Mouse (Mus musculus) gastrocnemius, postnatal 25 days (tissue): ENCODE measurements around the gene Lrp10. TPM values are rescaled to one million over a fixed set of nuclear protein-coding genes. Genes with fewer than 3 reads are reported as not detected.
A peak's percentile ranks its signal among the peaks of the same experiment; 100 is the strongest.

Source experiments
- DNase-seq: peaks from one replicate; pipeline ENCODE4 v3.0.0; 2022
- total RNA-seq, 2 experiments: library from RNA; stranded (reverse); gene quantifications; 1 replicate in 1 of 2; 2 replicates in 1 of 2; pipeline ENCODE4 v1.2.3; 2021

Lrp10 gene
- total RNA-seq, 2 experiments from 2014 or later = 26.8 to 38.9 TPM

DNA sequence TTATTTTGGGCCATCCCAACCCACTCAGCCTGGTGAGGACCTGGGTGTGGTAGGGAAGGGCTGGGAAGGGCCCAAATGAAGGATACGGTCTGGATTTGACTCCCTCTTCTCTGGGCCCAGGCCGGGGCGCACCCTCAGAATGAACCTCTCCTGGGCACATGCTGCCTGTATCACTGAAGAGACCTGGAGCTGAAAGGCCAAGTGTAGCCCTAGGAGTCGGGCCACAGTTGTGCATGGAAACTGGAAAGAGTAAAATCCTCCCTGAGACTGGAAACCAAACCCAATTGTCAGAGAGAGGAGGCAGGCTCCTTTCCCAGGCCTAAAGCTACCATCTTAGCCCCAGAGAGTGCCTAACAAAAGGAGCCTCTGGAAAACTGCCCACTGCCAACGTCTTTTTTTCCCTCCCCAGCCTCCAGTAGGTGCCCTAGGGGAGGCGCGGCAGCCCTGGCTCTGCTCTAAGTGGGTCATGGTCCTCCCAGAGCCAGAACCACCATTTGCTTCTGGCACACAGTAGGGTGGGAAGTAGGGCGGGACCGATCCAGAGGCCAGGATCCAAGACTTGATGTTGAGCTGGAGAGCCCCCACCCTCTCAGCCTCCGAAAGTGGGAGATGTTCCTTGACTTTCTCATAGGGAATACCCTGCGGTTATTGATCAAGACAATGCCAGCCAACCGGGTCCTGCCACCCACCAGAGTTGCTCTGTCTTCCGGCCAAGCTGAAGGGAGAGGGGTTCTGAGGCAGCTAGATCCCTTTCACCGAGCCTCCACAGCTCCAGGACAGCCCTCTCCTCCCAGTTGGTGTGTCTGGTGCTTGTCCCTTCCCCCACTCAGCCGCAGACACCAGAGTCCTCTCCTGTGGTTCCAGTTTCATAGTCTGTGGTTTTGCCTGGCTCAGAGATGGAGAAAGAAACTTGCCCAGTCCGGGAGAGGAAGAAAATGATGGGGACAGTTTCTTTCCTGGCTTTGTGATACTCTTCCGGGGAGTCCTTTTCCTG, 30.8 kb upstream of the Lrp10 start:
- DNase-seq = no peak

GRCm38 (mm10) chr14:54433941-54434531, 29.9 kb upstream of the Lrp10 start:
- DNase-seq = no peak

DNA sequence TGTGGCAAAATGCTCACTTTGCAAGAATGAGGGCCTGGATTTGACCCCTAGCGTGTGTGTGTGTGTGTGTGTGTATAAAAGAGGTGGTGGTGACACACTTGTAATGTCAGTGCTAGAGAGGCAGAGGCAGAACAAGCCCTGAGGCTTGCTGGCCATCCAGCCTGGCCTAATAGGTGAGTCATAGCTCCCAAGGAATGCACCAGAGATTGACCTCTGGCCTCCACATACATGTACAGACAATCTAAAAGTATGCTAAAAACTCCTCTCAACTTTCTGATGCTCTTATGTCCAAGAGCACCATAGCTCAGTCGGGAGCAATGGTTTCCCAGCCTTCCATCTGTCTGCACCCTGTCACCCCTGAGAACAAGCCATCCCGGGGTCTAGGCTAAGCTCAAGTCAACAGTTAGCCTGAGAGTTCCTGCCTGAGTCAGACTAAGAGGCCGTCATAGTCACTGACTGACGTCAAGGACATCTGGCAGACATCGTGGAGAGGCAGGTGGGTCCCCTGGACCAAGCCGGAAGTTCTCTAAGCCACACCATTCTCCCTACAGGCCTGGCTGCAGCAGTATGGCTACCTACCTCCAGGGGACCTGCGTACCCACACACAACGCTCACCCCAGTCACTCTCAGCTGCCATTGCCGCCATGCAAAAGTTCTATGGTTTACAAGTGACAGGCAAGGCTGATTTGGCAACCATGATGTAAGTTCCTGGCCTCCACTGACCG, 28.6 kb upstream of the Lrp10 start:
- DNase-seq = no peak

DNA sequence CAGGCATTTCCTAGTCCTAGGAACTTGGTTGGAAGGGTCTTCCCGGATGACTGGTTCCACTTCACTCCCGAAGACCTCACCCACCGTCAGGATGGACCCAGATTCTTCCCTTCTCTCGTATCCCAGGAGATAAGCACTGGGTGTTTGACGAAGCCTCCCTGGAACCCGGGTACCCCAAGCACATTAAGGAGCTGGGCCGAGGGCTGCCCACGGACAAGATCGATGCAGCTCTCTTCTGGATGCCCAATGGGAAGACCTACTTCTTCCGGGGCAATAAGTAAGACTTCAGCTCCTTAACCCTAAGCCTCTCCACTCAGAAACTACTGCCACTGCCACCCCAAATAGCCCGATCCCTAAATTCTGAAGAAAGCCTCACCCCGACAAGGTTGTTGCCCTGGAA, 24.8 kb upstream of the Lrp10 start:
- DNase-seq = no peak

GRCm38 (mm10) chr14:54439610-54440009, 24.3 kb upstream of the Lrp10 start:
- DNase-seq = no peak

DNA sequence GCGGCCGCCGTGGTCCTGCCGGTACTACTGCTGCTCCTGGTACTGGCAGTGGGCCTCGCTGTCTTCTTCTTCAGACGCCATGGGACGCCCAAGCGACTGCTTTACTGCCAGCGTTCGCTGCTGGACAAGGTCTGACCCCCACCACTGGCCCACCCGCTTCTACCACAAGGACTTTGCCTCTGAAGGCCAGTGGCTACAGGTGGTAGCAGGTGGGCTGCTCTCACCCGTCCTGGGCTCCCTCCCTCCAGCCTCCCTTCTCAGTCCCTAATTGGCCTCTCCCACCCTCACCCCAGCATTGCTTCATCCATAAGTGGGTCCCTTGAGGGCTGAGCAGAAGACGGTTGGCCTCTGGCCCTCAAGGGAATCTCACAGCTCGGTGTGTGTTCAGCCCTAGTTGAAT, 23.4 kb upstream of the Lrp10 start:
- no peak for DNase-seq

GRCm38 (mm10) chr14:54441365-54441764, 22.6 kb upstream of the Lrp10 start:
- DNase-seq = no peak

DNA sequence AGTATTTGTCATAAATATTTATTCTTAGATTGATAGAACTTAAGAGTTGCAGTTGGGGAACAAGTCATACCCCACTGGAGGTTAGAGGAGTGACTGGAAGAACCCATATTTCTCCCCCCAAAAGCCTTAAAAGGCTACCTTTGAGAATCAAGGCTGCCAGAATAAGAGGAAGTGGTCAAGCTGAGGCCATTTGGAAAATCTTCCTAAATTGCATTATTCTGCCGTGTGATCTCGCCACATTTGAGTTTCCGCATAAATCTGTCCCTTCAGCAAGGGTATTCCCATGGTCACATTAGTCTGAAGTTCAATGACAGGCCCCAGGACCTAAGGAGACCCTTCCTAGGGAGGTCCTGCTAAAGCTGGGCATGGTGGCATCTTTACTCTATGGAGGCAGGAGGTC, 21.4 kb upstream of the Lrp10 start:
- no peak for DNase-seq

DNA sequence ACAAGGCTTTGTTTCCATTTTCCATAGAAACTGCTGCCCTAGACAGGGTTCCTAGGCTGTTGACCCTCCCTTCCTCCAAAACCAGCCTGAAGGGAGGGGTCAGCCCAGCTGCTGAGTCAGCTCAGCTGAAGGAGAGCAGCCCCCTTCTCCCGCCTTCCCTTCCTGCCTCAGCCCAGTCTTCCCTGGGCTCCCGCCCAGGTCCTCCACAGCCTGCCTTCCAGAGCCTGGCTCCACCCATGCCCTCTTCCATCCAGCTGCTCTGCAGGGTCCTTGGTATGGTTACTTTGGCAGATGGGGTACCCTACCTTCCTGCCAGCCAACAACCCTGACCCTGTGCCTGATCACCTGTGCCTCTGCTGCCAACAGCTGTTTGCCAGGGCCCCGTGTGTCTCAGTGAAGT, 20.7 kb upstream of the Lrp10 start:
- peak; percentile 79 for DNase-seq

DNA sequence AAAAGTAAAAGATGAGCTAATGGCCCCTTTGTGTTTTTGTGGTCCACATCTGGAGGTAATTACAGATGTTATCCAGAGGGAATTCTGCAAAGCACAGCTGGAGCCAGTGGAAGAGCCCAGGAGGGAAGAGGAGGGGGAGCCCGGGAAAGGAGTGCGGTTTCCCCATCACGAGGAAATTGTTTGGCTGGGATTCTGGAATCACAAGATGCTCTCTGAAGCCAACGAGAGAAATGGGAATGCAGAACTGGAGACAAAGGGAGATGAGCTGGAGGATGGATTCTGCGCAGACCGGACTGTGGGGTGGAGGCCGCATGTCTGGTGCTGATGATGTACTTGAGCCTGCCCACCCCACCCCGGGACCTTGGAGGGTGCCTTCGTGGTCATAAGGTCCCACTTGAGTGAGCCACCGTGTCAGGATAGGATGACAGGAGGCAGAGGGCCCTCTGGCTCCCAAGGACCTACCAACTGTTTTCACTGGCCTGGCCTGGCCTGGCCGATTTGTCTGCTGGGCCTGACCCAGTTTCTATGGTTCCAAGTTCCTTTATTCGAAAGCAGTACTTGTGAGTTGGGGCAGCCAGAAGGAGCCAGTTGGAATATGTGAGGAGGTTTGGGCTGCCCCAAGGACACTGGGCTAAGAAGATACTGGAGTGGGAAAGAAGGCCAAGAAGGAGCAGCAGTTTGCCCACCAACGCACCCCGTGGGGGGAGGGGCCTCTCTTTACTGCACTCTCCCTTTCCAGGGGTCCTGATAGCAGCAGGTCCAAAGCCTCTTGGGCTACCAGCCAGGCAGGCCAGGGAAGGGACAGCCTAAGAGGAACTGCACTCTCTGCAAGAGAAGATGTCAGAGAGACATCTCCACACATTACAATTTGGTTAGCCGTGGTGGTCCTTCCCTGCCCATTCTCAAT, 20.0 kb upstream of the Lrp10 start:
- peak; percentile 81 for DNase-seq

GRCm38 (mm10) chr14:54445476-54445875, 18.5 kb upstream of the Lrp10 start:
- no peak for DNase-seq

DNA sequence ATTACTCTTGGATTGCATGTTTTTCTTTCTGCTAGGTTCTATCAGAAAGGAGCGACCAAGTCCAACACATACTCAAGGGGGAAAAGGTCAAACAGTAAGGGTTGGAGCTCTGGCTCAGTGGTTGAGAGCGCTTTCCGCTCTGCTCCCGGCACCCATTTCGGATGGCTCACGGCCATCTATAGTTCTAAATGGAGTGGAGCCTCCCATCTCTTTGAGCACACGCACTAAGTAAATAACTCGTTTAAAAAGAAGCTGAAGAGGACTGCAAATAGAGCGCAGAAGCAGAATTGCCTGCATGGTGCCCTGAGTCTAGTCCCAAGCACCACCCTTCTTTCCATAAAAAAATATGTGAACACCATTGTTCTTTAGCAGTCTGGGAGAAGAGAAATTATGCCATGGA, 10.4 kb upstream of the Lrp10 start:
- DNase-seq = no peak

DNA sequence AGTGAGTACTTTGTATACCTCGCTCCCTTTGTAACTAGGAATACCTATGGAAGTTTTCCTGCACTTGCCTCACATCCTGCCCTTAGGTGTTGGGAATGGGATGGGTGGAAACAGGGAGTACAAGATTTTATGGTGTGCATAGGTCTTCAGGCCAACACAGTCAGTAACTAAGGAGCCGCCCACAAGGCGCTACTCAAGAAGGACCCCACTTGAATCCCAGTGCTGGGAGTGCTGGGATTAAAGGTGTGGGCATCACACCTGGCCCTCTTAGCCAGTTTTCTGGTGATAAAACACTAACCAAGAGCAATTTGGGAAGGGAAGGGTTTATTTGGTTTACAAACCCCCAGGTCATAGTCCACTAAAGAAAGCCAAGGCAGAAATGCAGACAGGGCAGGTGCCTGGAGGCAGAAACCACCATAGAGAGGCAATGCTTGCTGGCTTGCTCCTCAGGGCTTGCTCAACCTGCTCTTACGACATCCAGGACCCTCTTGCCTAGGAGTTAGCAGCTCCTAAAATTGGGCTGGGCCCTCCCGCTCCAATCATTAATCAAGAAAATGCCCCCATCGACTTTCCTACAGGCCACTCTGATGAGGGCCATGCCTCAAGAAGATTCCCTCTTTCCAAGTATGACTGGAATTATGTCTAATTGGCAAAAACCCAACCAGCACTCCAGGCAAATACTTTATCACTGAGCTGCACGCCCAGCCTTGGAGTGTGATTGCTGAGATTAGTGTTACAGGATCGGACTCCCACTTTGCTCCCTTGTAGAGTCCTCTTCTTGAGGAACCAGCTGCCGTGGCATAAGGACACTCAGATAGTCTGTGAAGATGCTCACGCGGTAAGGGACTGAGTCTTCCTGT, 9.0 kb upstream of the Lrp10 start:
- no peak for DNase-seq

DNA sequence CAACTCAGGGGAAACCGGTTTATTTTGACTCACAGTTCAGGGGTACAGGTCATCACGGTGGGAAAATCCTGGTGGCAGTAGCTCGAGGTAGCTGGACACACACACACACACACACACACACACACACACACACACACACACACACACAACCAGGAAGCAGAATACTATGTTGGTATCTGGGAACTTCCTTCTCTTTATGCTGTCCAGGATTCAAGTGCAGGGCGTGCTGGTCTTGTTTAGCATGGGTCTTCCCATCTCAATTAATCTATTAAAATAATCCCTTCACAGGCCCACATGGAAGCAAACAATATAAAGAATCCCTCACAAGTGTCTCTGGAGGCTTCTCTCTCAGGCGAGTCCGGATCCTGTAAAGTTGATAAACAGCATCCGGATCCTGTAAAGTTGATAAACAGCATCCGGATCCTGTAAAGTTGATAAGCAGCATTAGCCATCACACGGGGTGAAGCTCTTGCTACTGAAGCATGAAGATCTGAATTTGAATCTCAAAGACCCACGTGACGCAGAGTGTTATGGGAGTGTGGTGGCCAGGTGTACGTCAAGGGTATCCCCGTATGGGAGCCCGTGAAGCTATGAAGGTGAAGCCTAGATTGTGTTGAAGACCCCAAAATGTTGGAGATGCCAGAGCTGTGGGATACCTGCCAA, 5.9 kb upstream of the Lrp10 start:
- DNase-seq = no peak

DNA sequence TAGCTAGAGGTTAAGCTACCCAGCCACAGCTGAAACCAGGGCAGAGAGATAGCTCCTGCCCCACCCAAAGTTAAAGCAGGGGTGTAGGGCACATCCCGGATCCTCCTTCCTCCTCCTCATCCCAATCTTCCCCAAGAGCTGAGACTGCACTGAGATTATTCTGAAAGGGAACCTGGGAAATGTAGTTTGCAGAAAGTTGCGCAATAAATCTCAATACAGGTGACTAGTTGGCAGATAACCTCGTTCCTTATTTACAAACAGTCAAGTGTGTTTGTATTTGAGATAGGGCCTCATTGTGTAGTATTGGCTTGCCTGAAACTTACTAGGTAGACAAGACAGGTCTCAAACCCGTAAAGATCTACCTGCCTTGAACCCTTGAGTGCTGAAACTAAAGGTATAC, 1.8 kb upstream of the Lrp10 start:
- no peak for DNase-seq

- no peak for DNase-seq
These were observed 604 bp upstream of the Lrp10 start for GRCm38 (mm10) chr14:54463108-54463958.

- peak; percentile 61 for DNase-seq
These were observed 512 bp downstream of the Lrp10 start for GRCm38 (mm10) chr14:54464293-54465005.

- DNase-seq = no peak
These were observed 7.5 kb downstream of the Lrp10 start for GRCm38 (mm10) chr14:54471467-54471866.

- no peak for DNase-seq
These were observed 8.7 kb downstream of the Lrp10 start for GRCm38 (mm10) chr14:54472671-54473070.
